Mouse (Mus musculus): Measurements from ENCODE around the gene Nxph3. TPM values are rescaled to one million over a fixed set of nuclear protein-coding genes. Genes with fewer than 3 reads are reported as not detected.
A peak's percentile ranks its signal among the peaks of the same experiment; 100 is the strongest.

The Nxph3 gene
- total RNA-seq, 2 experiments from 2014 or later = 13.5 to 18.5 TPM

DNA sequence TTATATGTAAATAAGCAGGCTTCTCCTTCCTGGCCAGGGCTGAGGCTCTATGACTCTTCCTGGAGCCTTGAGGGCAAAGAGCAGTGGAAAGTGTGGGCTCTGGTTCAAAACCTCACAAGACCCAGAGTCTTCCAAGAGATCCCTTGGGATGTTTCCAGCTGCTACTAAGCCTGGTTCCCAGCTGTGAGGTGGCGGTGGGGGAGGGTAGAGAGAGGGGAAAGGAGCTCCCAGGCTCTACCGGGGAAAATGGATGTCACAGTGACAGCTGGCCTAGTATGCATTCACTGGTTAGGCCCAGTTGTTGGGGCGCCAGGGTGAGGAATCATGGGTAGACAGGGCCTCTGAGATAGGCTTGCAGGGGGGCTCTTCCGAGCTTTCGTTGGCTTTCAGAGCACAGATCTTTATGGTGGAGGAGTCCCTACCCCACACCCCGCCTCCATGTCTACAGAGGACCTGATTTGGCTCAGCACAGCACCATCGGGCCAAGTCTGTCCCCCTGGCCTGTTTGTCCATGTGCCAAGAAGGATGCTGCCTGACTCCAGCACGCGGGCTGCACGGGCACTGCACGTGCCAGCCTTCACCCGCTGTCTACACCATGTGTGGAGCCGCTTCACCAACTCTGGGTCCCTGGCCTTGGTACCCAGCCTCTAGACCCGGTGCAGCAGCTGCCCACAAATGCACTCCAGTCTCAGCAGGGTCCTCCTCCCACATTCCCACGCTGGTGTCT lies 24.2 kb upstream of the Nxph3 start:
- no peak for DNase-seq (ENCODE audit: low spot score in 2 of 2)
- no peak for TF ChIP-seq CTCF (conservative IDR thresholded peaks at IDR 0.05)
- Histone ChIP-seq H3K4me3 (no peak overlapping the region), H3K27ac (no peak overlapping the region)

DNA sequence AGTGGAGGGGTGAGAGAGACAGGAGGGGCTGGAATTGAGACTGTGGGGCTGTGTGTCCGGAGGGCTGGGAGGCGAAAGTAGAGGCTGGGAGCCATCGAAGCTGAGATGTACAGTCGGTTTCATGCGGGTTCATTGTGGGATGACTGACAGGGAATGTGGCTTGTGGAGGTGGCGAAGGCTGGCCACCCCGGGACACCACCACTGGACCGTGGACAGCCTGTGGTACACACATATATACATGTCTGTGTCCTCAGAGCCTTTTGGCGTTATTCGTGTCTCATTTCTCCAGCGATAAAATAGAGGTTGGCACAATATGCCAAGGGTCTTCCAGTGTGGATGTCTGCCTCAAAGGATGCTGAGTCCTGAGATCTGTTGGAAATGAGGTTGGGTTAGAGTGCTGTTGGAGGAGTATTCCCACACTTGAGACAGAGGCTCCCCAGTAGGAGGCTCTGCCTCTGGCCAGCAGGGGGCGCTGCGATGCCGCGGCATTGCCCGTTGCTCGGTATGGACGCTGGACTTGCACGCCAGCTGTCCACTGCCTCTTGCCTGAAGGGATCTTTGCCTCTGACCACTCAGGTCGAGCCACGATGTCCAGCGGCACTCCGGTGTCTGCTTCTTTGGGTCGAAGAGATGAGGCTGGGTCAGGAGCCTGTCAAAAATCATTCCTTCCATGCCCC lies 19.3 kb upstream of the Nxph3 start:
- no peak overlapping the region for H3K27ac ChIP-seq
- peak; percentile 78 to 93 for DNase-seq (ENCODE audit: low spot score in 2 of 2)
- no peak overlapping the region for H3K4me3 ChIP-seq
- peak; percentile 100 for TF ChIP-seq CTCF (conservative IDR thresholded peaks at IDR 0.05)

DNA sequence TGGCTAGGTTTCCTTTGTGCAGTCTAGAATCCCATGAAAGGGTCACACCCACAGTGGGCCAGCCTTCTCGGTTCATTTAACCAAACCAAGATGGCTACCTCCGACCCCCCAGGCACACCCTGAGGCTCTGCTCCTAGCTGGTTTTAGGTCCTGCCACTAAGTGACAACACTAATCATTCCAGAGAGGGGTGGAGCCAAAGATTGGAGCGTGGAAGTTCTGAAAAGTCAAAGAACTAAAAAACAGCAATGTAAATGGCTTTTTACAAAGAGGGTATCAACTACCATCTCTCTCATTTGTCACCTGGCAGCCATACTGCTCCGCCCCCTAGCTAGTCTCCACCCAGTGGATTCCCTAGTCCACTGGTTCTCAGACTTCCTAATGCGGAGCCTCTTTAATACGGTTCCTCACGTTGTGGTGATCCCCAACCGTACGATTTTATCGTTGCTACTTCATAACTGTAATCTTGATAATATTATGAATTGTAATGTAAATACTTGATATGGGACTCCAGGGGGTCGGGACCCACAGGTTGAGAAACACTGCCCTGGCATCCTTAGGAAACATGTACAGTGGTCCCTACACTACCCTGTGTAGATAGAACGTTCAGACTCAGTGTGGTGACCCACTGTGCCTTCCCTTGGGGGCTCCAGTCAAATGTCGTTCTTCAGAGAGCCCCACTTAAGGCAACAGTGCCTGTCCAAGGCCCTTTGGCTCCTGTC lies 18.1 kb upstream of the Nxph3 start:
- no peak for DNase-seq (ENCODE audit: low spot score in 2 of 2)
- Histone ChIP-seq H3K4me3 (no peak overlapping the region), H3K27ac (no peak overlapping the region)
- no peak for TF ChIP-seq CTCF (conservative IDR thresholded peaks at IDR 0.05)

DNA sequence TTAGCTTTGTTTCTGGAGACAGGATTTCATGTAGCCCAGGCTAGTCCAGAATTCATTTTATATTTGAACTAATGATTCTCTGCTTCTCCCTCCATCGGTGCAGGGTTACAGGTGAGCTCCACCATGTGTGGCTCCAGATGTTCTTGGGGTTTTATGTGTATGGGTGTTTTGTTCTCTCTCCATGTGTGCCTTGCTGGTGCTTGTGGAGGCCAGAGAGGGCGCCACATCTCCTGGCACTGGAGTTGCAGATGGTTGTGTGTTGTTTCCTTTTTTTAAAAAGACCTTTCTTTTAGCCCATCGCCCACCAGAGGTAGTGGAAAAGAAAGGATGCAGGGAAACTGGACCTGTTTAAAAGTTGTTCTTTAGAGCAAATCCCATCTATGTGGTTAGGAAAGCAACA lies 13.9 kb upstream of the Nxph3 start:
- TF ChIP-seq CTCF (conservative IDR thresholded peaks at IDR 0.05) = peak; percentile 23; the same call in 1 of the 2 replicates
- Histone ChIP-seq H3K4me3 (no peak overlapping the region), H3K27ac (no peak overlapping the region)
- DNase-seq (ENCODE audit: low spot score in 2 of 2) = no peak

DNA sequence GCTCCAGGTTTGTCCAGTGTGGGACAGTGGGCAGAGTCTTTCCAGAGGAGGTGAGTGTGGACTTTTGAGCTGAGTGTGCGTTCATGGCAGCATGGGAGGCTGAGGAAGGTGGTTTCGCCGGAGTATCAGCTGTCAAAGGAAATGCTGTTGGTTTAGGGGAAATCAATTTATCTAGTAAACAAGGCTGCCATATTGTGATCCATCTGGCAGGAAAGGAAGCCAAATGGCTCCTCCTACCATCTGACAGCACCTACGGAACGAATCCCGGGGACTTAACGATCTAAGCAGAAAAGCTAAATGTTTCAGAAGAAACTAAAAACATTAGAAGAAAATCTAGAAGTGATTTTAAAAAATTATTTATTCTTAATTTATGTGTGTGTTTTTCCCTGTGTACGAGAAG lies 12.9 kb upstream of the Nxph3 start:
- H3K4me3 ChIP-seq = no peak overlapping the region
- H3K27ac ChIP-seq = no peak overlapping the region
- TF ChIP-seq CTCF (conservative IDR thresholded peaks at IDR 0.05) = no peak
- DNase-seq (ENCODE audit: low spot score in 2 of 2) = peak; percentile 46 to 55

DNA sequence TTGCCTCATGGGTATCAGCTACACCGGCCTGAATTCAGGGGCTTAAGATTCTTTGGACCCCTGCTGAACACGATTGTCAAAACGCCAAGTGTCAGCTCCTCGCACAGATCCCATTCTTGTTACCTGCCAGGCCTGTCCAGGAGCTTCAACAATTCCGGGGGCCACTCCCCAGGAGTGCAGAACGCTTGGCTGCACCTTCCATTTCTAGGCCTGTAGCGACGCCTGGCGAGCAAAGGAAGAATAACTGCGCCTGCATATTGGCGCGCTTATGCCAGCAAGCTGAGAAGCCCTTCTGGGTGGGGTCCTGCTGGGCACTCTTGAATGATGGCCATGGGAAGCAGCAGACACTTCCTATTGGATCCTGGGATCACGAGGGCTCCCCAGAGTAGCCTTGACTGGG lies 7.2 kb upstream of the Nxph3 start:
- Histone ChIP-seq H3K27ac (no peak overlapping the region), H3K4me3 (peak overlapping the region; percentile 16; the same call in 1 of the 2 replicates)
- peak; percentile 94 for TF ChIP-seq CTCF (conservative IDR thresholded peaks at IDR 0.05)
- DNase-seq (ENCODE audit: low spot score in 2 of 2) = peak; percentile 70 to 78

DNA sequence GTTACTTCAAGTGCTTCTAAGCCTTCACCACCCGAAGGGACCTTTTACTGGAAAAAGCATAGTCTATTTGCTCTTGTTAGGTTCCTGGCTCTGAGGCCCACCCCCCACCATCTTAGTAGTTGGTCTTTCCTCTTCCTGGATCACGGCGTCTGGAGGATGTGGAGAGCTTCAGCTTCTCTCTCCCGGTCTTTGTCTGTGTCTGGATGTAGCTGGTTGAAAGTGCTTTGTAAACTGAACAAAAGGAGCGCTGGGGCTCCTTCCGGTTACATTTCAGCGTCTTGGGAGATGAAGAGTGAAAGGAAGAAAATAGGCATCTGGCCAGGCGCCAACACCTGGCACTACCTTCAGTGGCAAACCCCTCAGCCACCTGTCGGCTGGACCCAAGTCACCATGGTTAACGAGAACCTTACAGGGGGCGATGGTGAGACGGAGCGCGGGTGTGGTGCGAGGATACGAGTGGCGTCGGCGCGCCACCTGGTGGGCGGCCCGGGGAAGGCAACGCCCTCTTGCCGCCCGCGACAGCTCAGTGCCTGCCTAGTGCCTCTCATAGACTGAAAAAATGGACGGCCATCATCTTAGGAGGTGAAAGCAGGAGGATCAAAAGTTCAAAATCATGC lies 6.2 kb upstream of the Nxph3 start:
- TF ChIP-seq CTCF (conservative IDR thresholded peaks at IDR 0.05) = peak; percentile 98
- Histone ChIP-seq H3K4me3 (peak overlapping the region; percentile 17; the same call in 1 of the 2 replicates), H3K27ac (no peak overlapping the region)
- peak; percentile 83 to 91 for DNase-seq (ENCODE audit: low spot score in 2 of 2)

DNA sequence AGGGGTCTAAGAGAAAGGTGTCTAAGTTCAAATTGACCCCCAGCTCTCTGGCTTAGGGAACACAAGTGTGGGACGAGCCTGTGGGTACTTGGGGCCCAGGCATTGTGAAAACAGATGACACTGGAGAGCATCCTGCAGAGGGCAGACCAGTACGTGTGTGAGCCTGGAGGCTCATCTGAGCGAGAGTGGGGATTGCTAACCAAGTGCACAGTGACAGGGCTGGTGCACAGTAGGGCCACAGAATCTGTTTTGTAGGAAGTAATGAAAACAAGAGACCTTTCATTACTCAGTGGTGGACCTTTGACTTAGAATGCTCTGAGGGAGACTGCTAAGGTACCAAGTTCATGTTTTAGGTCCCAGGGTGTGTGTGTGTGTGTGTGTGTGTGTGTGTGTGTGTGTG lies 5.6 kb upstream of the Nxph3 start:
- Histone ChIP-seq H3K27ac (no peak overlapping the region), H3K4me3 (no peak overlapping the region)
- TF ChIP-seq CTCF (conservative IDR thresholded peaks at IDR 0.05) = no peak
- no peak for DNase-seq (ENCODE audit: low spot score in 2 of 2)

DNA sequence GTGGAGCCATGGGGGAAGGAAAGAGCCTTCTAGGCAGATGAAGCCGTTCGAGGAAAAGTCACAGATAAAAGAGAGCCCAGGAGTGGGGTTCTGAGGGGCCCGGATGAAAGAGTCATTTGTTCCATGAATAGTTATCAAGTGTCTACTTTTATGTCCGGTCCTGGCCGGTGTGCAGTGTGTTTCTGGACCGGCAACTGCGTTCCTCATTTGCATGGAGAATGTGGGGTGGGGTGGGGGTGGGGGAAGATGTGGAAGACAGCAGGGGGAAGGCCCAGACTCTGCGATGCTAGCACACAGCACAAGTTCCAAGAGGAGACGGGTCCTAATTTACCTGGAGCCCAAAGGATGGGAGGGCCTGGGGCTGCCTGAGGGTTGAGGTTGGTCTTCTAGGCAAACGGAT lies 4.9 kb upstream of the Nxph3 start:
- no peak for DNase-seq (ENCODE audit: low spot score in 2 of 2)
- no peak for TF ChIP-seq CTCF (conservative IDR thresholded peaks at IDR 0.05)
- Histone ChIP-seq H3K4me3 (no peak overlapping the region), H3K27ac (no peak overlapping the region)

DNA sequence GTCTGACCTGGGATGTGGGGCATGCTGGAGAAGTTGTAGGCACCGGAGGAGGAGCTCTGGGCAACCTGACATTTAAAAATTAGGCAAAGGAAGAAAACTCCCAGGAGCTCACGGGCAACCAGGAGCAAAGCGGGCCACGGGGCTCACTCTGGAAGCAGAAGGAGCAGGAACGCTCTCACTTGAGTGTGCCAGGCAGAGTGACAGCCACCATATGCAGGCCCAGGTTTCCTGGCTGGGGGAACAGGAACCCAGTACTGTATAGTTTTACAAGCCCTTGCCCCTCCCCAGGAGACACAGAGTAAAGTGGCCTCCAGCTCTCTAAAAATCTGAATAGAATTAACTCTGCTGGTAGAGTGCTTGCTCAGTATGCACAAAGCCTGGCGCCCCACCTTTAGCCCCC lies 2.8 kb upstream of the Nxph3 start:
- Histone ChIP-seq H3K27ac (no peak overlapping the region), H3K4me3 (no peak overlapping the region)
- DNase-seq (ENCODE audit: low spot score in 2 of 2) = no peak
- no peak for TF ChIP-seq CTCF (conservative IDR thresholded peaks at IDR 0.05)

DNA sequence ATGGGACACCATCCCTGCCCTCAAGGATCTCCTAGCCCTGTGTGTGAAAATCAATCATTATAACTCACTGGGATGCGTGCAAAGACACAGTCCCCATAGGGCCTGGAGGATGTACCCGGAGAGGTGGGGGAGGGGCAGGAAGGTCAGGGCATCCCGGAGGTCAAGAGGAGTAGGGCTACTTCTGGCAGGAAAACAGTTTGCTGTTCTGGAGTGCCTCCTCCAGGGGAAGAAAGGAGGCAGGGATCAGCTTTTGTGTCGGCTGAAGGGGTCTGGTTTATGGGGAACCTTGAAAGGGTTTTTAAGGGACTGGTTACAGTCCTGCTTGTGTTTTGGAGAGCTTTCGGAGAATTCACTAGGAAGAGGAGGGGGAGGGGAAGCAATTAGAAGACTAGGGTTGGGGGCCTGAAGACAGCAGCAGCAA lies 2.1 kb upstream of the Nxph3 start:
- H3K4me3 ChIP-seq = no peak overlapping the region
- no peak for TF ChIP-seq CTCF (conservative IDR thresholded peaks at IDR 0.05)
- no peak for DNase-seq (ENCODE audit: low spot score in 2 of 2)
- H3K27ac ChIP-seq = no peak overlapping the region

DNA sequence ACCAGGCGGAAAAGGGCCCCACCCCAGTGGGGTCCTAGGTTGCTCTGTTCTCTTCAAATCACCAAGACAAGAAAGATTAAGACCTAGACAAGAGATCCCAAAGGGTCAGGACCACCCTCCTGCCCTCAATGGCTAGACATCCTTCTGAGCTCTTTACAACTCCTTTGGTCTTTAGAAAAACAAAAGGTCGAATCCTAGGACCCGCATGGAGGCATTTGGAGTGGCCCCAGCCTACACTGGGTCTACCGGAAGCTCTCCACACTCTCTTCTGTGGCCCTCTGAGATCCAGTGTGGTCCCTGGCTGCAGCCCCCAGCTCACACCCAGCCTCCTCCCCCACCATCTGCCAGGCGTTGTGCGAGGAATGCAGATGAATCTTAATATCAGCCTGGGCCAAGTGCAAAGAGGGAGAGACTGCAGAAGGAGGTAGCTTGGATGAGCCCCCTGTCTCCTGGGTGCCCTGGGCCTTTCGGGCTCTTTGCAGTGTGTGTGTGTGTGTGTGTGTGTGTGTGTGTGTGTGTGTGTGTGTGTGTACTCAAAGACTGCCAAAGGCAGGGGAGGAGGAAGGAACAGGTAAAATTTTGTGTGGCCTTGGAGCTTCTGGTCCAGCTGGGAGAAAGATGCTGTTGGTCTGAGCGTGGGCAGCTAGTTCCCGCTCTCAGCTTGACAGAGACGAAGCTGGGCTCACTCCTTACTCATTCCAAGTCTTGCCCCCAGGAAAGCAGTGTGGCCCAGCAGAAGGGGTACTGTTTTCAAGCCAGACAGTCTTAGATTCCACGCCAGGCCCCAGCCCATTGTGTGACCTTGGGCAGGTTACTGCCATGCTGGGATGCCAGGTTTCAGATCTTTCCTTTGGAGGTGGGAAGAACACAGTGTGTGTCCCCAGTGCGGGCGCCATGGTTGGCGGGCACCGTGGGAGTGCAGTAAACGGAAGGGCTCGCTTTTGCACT lies 1.3 kb upstream of the Nxph3 start:
- Histone ChIP-seq H3K4me3 (no peak overlapping the region), H3K27ac (no peak overlapping the region)
- no peak for DNase-seq (ENCODE audit: low spot score in 2 of 2)
- no peak for TF ChIP-seq CTCF (conservative IDR thresholded peaks at IDR 0.05)

Data from layer of hippocampus, adult 2 months (tissue).